Mouse (Mus musculus) liver, postnatal 0 days (tissue): ENCODE results near the gene Padi4.

ENCODE experiments used
- CTCF ChIP-seq: sonication (generic); IDR thresholded peaks from 2 replicates; pipeline ENCODE4 v1.5.1; 2016; ENCODE audit warnings: antibody characterized with exemption, low read depth
- EP300 ChIP-seq: IDR thresholded peaks from 2 replicates; pipeline ENCODE4 v1.6.1; 2016; ENCODE audit warnings: antibody characterized with exemption, low read depth, mild to moderate bottlenecking

DNA sequence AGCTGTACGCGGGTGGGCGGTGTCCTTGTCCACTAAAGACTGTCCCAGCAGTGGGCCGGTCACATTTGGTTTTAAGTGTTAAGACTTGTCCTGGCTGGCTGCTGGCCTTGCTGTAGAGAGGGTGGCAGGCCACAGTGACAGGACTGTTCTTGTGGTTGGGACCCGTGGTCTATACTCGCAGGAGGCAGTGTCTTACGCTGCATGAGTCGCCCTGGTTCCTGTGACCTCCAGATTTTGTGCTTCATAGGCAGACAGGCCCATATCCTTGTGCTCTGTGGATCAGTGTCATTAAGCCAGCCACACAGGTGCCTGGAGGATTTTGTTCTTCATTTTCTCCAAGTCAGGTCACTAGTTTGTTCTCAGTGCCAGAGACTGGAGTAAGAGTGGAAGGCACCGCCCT, 55.6 kb downstream of the Padi4 start:
- no peak for TF ChIP-seq CTCF
- TF ChIP-seq EP300, result no peak
